Mouse (Mus musculus) thymus, adult 2 months (tissue): ENCODE data around the gene Pkdrej. TPM values are rescaled to one million over a fixed set of nuclear protein-coding genes. Genes with fewer than 3 reads are reported as not detected.

ENCODE experiments used
- DNase-seq: peaks from one replicate; pipeline ENCODE4 v3.0.0; 2021
- H3K27ac ChIP-seq: fragments of 200-500 bp; 2 replicates; pipeline ENCODE4 v1.5.1; 2012; ENCODE audit warnings: low read length, control low read depth; ENCODE audit not compliant: control insufficient read depth, insufficient read depth
- H3K27me3 ChIP-seq: fragments of 200-500 bp; 2 replicates; pipeline ENCODE4 v1.6.1; 2012; ENCODE audit warnings: mild to moderate bottlenecking, low read length, moderate library complexity, mixed read lengths; ENCODE audit not compliant: control insufficient read depth, insufficient read depth
- H3K36me3 ChIP-seq: fragments of 200-500 bp; 2 replicates; pipeline ENCODE4 v1.6.1; 2012; ENCODE audit warnings: mild to moderate bottlenecking, low read length, moderate library complexity; ENCODE audit not compliant: control insufficient read depth, insufficient read depth
- H3K4me1 ChIP-seq: fragments of 200-500 bp; replicated peaks from 2 replicates; pipeline ENCODE4 v1.6.1; 2012; ENCODE audit warnings: low read length; ENCODE audit not compliant: control insufficient read depth, insufficient read depth
- H3K4me3 ChIP-seq: fragments of 200-500 bp; 2 replicates; pipeline ENCODE4 v1.5.1; 2012; ENCODE audit warnings: mild to moderate bottlenecking, low read length, control low read depth, moderate library complexity; ENCODE audit not compliant: control insufficient read depth, insufficient read depth
- POLR2A ChIP-seq: fragments of 200-500 bp; IDR thresholded peaks from 2 replicates; pipeline ENCODE4 v1.6.1; 2012; ENCODE audit warnings: mild to moderate bottlenecking, low read length, control low read depth, moderate library complexity; ENCODE audit not compliant: control insufficient read depth, poor library complexity, insufficient read depth; ENCODE audit errors: extremely low read depth
- WGBS: fragments of 180-500 bp; shearing (Covaris S2); methylation state at CpG from one replicate; pipeline ENCODE4 v1.1.7; 2018; 5-methylcytosine and 5-hydroxymethylcytosine counted together
- polyA plus RNA-seq: library from polyadenylated mRNA; depleted of rRNA; stranded (reverse); fragments of >200 nt; gene quantifications from 2 replicates; pipeline ENCODE4 v1.2.3, GENCODE M21; 2012; rRNA removed

Gene Pkdrej
- polyA plus RNA-seq, 1 experiment = 0.07 TPM

DNA sequence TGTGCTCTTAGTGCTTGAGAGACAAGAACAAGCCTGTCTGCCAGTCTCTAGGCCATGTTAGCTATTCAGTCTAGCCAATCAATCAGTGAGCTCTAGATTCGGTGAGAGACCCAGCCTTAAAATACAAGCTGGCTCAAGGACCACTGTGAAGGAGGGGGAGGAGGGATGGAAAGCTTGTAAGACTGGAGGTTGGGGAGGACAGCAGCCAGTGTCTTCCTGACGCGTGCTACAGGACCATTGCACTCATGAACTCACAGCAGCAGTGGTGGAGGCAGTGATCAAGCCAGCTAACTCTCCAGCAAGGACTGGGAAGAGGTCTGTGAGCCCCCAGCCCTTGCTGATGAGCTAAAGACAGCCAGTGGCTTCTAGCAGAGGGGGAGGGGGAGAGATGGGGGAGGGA lies 56.5 kb downstream of the Pkdrej start:
- no peak for DNase-seq
- Histone ChIP-seq H3K4me3 (no peak overlapping the region), H3K27ac (no peak overlapping the region), H3K27me3 (no peaks in the 10 kb centered on the region), H3K4me1 (no peaks in the 10 kb centered on the region), H3K36me3 (no peaks in the 10 kb centered on the region)
- WGBS = 65% methylated on average over 3 of the region's 3 CpGs
- no peak for TF ChIP-seq POLR2A

Other genes with a start within 250 kb of the Pkdrej start
- 3.4 and 3.8 TPM in 2 replicates for gene Wnt7b, start 239.3 kb downstream of the Pkdrej start, polyA plus RNA-seq
- gene Ppara, start 86.8 kb downstream of the Pkdrej start, polyA plus RNA-seq = 1.3 and 1.9 TPM in 2 replicates
- 43.8 and 49.3 TPM in 2 replicates for gene Cdpf1, start 10.0 kb downstream of the Pkdrej start, polyA plus RNA-seq
- gene Ttc38, start 10.6 kb upstream of the Pkdrej start, polyA plus RNA-seq = 8.5 and 10.1 TPM in 2 replicates
- 39.6 and 52.5 TPM in 2 replicates for gene Gtse1, start 38.0 kb upstream of the Pkdrej start, polyA plus RNA-seq
- gene Trmu, start 57.6 kb upstream of the Pkdrej start, polyA plus RNA-seq = 34.7 and 39.1 TPM in 2 replicates
- gene Celsr1, start 212.0 kb upstream of the Pkdrej start, polyA plus RNA-seq = 40.0 and 47.8 TPM in 2 replicates
- gene Gramd4, start 236.0 kb upstream of the Pkdrej start, polyA plus RNA-seq = 35.1 and 37.1 TPM in 2 replicates